Mouse (Mus musculus) heart, embryonic 14.5 days (tissue): ENCODE measurements around the gene Ppy. TPM values are rescaled to one million over a fixed set of nuclear protein-coding genes. Genes with fewer than 3 reads are reported as not detected.

Experiments used
- ATAC-seq: fragments of 200-750 bp; cut with Nextera tagmentation; 2 replicates; pipeline ENCODE4 v1.8.0; 2017; ENCODE audit warnings: low read depth, moderate TSS enrichment; ENCODE audit not compliant: insufficient number of reproducible peaks, insufficient read depth, low FRiP score
- H3K27ac ChIP-seq, 2 experiments: fragments of 200-500 bp in 1 of 2; fragments of 300-500 bp in 1 of 2; sonication (generic) in 1 of 2; replicated peaks in 1 of 2; 2 replicates each; pipeline ENCODE4 v1.5.1; 2012 to 2014; ENCODE audit warnings: low read depth in 2 of 2, low read length in 2 of 2, control low read depth in 1 of 2, mild to moderate bottlenecking in 1 of 2, mixed read lengths in 1 of 2; ENCODE audit not compliant: control insufficient read depth in 1 of 2, insufficient read depth in 1 of 2
- H3K27me3 ChIP-seq: fragments of 300-500 bp; sonication (generic); 2 replicates; pipeline ENCODE4 v1.6.1; 2014; ENCODE audit warnings: mild to moderate bottlenecking, low read length, control low read depth; ENCODE audit not compliant: control insufficient read depth, insufficient read depth
- H3K36me3 ChIP-seq: fragments of 300-500 bp; sonication (generic); 2 replicates; pipeline ENCODE4 v1.6.1; 2014; ENCODE audit warnings: mild to moderate bottlenecking, control low read depth, low read length, mixed read lengths; ENCODE audit not compliant: control insufficient read depth, insufficient read depth
- H3K4me1 ChIP-seq, 2 experiments: fragments of 200-500 bp in 1 of 2; fragments of 300-500 bp in 1 of 2; sonication (generic) in 1 of 2; 2 replicates each; pipeline ENCODE4 v1.6.1; 2012 to 2014; ENCODE audit warnings: low read length in 2 of 2, control low read depth in 1 of 2, mixed read lengths in 1 of 2; ENCODE audit not compliant: control insufficient read depth in 2 of 2, insufficient read depth in 2 of 2
- H3K4me2 ChIP-seq: fragments of 300-500 bp; sonication (generic); 2 replicates; pipeline ENCODE4 v1.6.1; 2014; ENCODE audit warnings: mild to moderate bottlenecking, low read length
- H3K4me3 ChIP-seq, 2 experiments: fragments of 200-500 bp in 1 of 2; fragments of 300-500 bp in 1 of 2; sonication (generic) in 1 of 2; 2 replicates each; pipeline ENCODE4 v1.5.1; 2012 to 2014; ENCODE audit warnings: low read length in 2 of 2, mild to moderate bottlenecking in 2 of 2, control low read depth in 1 of 2, low read depth in 1 of 2, moderate library complexity in 1 of 2; ENCODE audit not compliant: control insufficient read depth in 1 of 2, insufficient read depth in 1 of 2
- H3K9ac ChIP-seq: fragments of 300-500 bp; sonication (generic); 2 replicates; pipeline ENCODE4 v1.6.1; 2014; ENCODE audit warnings: mild to moderate bottlenecking, low read length
- H3K9me3 ChIP-seq: fragments of 300-500 bp; sonication (generic); 2 replicates; pipeline ENCODE4 v1.6.1; 2016; ENCODE audit warnings: low read length, control low read depth; ENCODE audit not compliant: control insufficient read depth
- WGBS: fragments of 180-500 bp; shearing (Covaris S2); extraction: QIAGEN DNeasy Blood & Tissue Kit; methylation state at CpG from one replicate; pipeline ENCODE4 v1.1.7; 2014; 5-methylcytosine and 5-hydroxymethylcytosine counted together
- polyA plus RNA-seq: library from polyadenylated mRNA; unstranded; fragments of >200 nt; fragmentation: Nextera tagmentation; extraction: Ambion mirVana; gene quantifications from 2 replicates; pipeline ENCODE4 v1.2.1, GENCODE M21; 2014

The Ppy gene
- polyA plus RNA-seq, 1 experiment from 2014 or later = not detected

- no peak for ATAC-seq
- Histone ChIP-seq H3K4me2 (no peak overlapping the region), H3K4me3 (no peak overlapping the region), H3K36me3 (0 out of 2 replicates have a peak, but pooled peaks cover 8% of the 10 kb centered on the region), H3K27me3 (no peaks in the 10 kb centered on the region), H3K9ac (no peak overlapping the region), H3K9me3 (no peaks in the 10 kb centered on the region), H3K27ac (no peak overlapping the region), H3K4me1 (peaks cover 0 to 10% of the 10 kb centered on the region in 2 experiments; a peak in 2 of 4 replicates)
- WGBS = 80% methylated on average over 5 of the region's 5 CpGs
These were observed 28.4 kb downstream of the Ppy start for GRCm38 (mm10) chr11:102072729-102073128.

DNA sequence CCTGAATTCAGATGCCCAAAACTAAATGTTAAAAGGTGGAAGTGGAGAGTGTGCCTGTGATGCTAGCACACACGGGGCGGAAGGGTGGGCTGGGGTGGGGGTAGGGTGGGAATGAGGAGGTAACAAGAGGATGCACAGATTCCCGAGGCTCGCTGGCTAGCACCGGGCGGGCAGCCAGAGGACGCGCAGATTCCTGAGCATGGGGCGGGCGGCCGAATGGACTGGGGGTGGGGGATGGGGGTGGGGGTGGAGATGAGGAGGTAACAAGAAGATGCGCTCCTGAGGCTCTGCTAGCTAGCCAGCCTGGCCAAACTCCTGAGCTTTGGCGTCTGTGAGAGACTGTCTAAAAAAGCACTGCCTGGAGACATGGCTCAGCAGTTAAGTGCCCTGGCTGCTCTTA lies 30.7 kb downstream of the Ppy start:
- peak overlapping the region in 1 of 2 experiments; percentile 17; a peak in 2 of 4 replicates for H3K4me3 ChIP-seq
- H3K9ac ChIP-seq = peak overlapping the region; percentile 27; the same call in 1 of the 2 replicates
- no peaks in the 10 kb centered on the region for H3K9me3 ChIP-seq
- peaks cover 0 to 10% of the 10 kb centered on the region in 2 experiments; a peak in 2 of 4 replicates for H3K4me1 ChIP-seq
- no peaks in the 10 kb centered on the region for H3K27me3 ChIP-seq
- WGBS = 0% methylated on average over 13 of the region's 13 CpGs
- ATAC-seq = peak; percentile 64; the same call in 1 of the 2 replicates
- 0 out of 2 replicates have a peak, but pooled peaks cover 4% of the 10 kb centered on the region for H3K36me3 ChIP-seq
- peak overlapping the region; percentile 55 for H3K4me2 ChIP-seq
- H3K27ac ChIP-seq = no peak overlapping the region

GRCm38 (mm10) chr11:102069633-102070032 lies 31.5 kb downstream of the Ppy start:
- 64% methylated on average over 11 of the region's 11 CpGs for WGBS
- no peak for ATAC-seq
- H3K4me1 ChIP-seq = peaks cover 0 to 10% of the 10 kb centered on the region in 2 experiments; a peak in 2 of 4 replicates

DNA sequence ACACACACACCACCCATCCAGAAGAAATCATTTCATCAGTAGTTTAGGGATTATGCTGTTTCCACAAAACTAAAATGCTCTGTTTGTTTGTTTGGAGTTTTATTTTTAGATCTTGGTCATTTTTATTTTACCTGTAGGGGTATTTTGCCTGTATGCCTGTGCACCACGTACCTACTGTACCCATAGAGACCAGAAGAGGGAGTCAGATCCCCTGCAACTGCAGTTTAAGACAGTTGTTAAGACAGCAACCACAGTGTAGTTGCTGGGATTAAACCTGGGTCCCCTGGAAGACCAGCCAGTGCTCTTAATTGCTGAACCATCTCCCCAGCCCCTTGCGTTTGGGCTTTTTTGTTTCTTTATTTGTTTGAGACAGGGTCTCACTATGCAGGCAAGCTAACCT lies 32.1 kb downstream of the Ppy start:
- Histone ChIP-seq H3K4me3 (no peak overlapping the region), H3K4me2 (no peak overlapping the region), H3K9me3 (no peaks in the 10 kb centered on the region), H3K27me3 (no peaks in the 10 kb centered on the region), H3K9ac (no peak overlapping the region), H3K36me3 (no peaks in the 10 kb centered on the region), H3K4me1 (peaks cover 0 to 10% of the 10 kb centered on the region in 2 experiments; a peak in 2 of 4 replicates), H3K27ac (no peak overlapping the region)
- ATAC-seq = no peak
- 52% methylated on average over 2 of the region's 2 CpGs for WGBS

More at GRCm38 (mm10) chr11:102069633-102070032, 31.5 kb downstream of the Ppy start:
- Histone ChIP-seq H3K27me3 (no peaks in the 10 kb centered on the region), H3K4me3 (no peak overlapping the region), H3K9ac (no peak overlapping the region), H3K4me2 (no peak overlapping the region), H3K36me3 (0 out of 2 replicates have a peak, but pooled peaks cover 4% of the 10 kb centered on the region), H3K9me3 (no peaks in the 10 kb centered on the region), H3K27ac (no peak overlapping the region)

GRCm38 (mm10) chr11:102063076-102063475 lies 38.0 kb downstream of the Ppy start:
- Histone ChIP-seq H3K4me3 (no peak overlapping the region), H3K9ac (no peak overlapping the region), H3K36me3 (peaks cover 22% of the 10 kb centered on the region), H3K27me3 (peaks cover 6% of the 10 kb centered on the region; the same call in 1 of the 2 replicates), H3K4me2 (no peak overlapping the region), H3K4me1 (peaks cover 0 to 4% of the 10 kb centered on the region in 2 experiments; a peak in 1 of 4 replicates), H3K9me3 (no peaks in the 10 kb centered on the region), H3K27ac (no peak overlapping the region)
- no peak for ATAC-seq
- WGBS = 81% methylated on average over 13 of the region's 13 CpGs

- peaks cover 22% of the 10 kb centered on the region for H3K36me3 ChIP-seq
- ATAC-seq = no peak
- no peak overlapping the region for H3K9ac ChIP-seq
- no peaks in the 10 kb centered on the region for H3K9me3 ChIP-seq
- peaks cover 0 to 4% of the 10 kb centered on the region in 2 experiments; a peak in 1 of 4 replicates for H3K4me1 ChIP-seq
- no peak overlapping the region for H3K27ac ChIP-seq
- no peak overlapping the region for H3K4me3 ChIP-seq
- WGBS = 47% methylated on average over 16 of the region's 16 CpGs
- no peak overlapping the region for H3K4me2 ChIP-seq
- peaks cover 6% of the 10 kb centered on the region; the same call in 1 of the 2 replicates for H3K27me3 ChIP-seq
These were observed 39.1 kb downstream of the Ppy start for GRCm38 (mm10) chr11:102061941-102062473.

DNA sequence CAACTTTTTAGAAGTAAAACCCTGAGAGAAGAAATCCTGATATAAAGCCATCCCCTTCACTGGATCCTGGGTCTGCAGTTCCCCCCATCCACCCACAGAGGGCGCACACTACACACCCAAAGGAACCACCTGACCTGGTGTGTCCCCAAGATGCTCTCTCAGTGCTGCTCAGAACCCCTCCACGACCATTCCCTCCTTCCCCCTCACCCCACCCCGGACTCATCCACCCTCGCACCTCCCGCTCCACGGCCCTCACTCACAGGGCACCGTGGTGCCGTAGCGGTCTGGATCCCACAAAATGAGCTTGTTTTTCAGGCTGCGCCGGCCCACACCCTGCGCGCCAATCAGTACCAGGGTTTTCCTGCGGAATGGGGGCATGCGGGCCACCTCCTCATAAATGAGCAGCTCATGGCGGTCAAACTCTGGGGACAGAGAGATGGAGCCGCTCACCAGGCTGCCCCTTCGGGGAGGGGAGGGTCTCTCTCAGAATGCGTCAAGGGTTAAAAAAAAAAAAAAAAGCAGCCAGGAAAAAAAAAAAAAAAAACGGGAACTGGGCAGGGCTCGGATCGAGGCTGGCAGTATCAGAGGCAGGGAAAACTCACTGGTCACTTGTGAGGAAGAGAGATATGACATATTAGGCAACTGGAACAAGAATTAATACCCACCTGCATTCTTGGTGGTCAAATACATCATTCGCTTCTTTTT lies 39.7 kb downstream of the Ppy start:
- Histone ChIP-seq H3K27ac (no peak overlapping the region), H3K9ac (peak overlapping the region; percentile 44; the same call in 1 of the 2 replicates), H3K4me1 (peaks cover 0 to 4% of the 10 kb centered on the region in 2 experiments; a peak in 1 of 4 replicates), H3K9me3 (no peaks in the 10 kb centered on the region), H3K36me3 (peaks cover 22% of the 10 kb centered on the region), H3K4me2 (peak overlapping the region; percentile 73), H3K4me3 (peak overlapping the region; percentile 29 to 35), H3K27me3 (peaks cover 6% of the 10 kb centered on the region; the same call in 1 of the 2 replicates)
- ATAC-seq = peak; percentile 34; the same call in 1 of the 2 replicates
- 8% methylated on average over 23 of the region's 23 CpGs for WGBS
